Mouse (Mus musculus) adrenal gland, adult 2 months (tissue): ENCODE data around the gene Kif16b. TPM values are rescaled to one million over a fixed set of nuclear protein-coding genes. Genes with fewer than 3 reads are reported as not detected.
"Not testable (repeated sequence)": the region's sequence is repeated elsewhere in the genome, so short reads cannot be mapped to it uniquely, and the experiment has no call there.

Experiments
- DNase-seq: peaks from one replicate; pipeline ENCODE4 v3.0.0; 2021
- polyA plus RNA-seq: library from polyadenylated mRNA; depleted of rRNA; stranded (reverse); fragments of >200 nt; gene quantifications from 2 replicates; pipeline ENCODE4 v1.2.3, GENCODE M21; 2012; rRNA removed
- total RNA-seq, 2 experiments: library from RNA; stranded (reverse); gene quantifications; 2 replicates each; pipeline ENCODE4 v1.2.3; 2021

Gene Kif16b
- total and polyA plus RNA-seq, 3 experiments: 9.7 to 27.2 (median 22.4) TPM

GRCm38 (mm10) chr2:142590284-142590724, 311.0 kb downstream of the Kif16b start:
- no peak for DNase-seq

- DNase-seq: no peak
These were observed 311.7 kb downstream of the Kif16b start for GRCm38 (mm10) chr2:142589403-142590283.

GRCm38 (mm10) chr2:142585845-142586244, 315.5 kb downstream of the Kif16b start:
- DNase-seq: no peak

- DNase-seq: no peak
These were observed 316.2 kb downstream of the Kif16b start for GRCm38 (mm10) chr2:142584851-142585737.

GRCm38 (mm10) chr2:142580449-142580848, 320.9 kb downstream of the Kif16b start:
- no peak for DNase-seq

- not testable (repeated sequence) for DNase-seq
These were observed 323.9 kb downstream of the Kif16b start for GRCm38 (mm10) chr2:142577414-142577813.

GRCm38 (mm10) chr2:142569771-142570170, 331.6 kb downstream of the Kif16b start:
- no peak for DNase-seq

Other genes starting within 250 kb of the Kif16b start
- 10 to 100 TPM; 34.8 to 39.8 TPM for gene Snrpb2, start 161.5 kb upstream of the Kif16b start, total RNA-seq
- 0.57 and 0.67 TPM in 2 replicates for gene Snrpb2, start 161.5 kb upstream of the Kif16b start, polyA plus RNA-seq
- not detected for gene Otor, start 176.9 kb upstream of the Kif16b start, total RNA-seq
- gene Otor, start 176.9 kb upstream of the Kif16b start, polyA plus RNA-seq: not detected in 2 replicates